Mouse (Mus musculus): Measurements from ENCODE around the gene Ccdc13.
A peak's percentile ranks its signal among the peaks of the same experiment; 100 is the strongest.

Gene Ccdc13

DNA sequence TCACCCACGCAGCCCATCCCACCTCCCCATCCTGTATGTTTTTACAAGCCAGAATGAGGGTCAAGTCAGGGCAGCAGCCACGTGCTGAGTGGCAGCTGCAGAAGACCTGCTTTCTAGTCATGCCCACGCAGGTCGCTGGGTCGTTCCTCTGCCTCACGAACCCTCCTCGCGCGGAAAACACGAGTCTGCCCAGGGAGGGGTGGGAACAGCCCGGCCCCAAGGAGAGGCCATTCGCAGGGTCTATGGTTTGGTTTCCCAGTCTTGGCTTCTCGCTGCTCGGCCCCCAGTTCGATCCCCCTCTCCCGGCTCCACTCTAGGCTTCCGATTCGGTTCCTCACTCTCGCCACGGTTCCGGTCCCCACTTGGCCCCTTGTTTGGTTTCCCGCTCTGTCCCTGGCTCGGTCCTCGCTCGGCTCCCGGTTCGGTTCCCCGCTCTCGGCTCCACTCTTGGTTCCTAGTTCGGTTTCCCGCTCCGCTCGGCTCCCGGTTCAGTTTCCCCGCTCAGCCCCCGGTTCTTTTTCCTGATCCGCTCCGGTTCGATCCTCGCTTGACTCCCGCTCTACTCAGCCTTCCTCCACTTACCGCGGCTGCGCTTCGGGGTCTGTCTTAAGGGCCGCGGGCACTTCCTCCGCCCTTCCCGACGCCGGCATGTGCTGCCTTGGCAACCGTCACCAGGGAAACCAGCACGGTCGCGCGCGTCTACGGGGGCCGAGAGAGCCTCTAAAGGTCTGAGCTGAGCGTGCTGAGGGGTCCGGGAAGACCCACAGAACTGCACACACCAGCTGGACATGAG lies at the start of gene Ccdc13:
Gene Ccdc13, minus strand, starts transcription at position 633 of the 793 bp plus-strand sequence.
- DNase-seq (ENCODE audit: low read depth, low spot score), result no peak

DNA sequence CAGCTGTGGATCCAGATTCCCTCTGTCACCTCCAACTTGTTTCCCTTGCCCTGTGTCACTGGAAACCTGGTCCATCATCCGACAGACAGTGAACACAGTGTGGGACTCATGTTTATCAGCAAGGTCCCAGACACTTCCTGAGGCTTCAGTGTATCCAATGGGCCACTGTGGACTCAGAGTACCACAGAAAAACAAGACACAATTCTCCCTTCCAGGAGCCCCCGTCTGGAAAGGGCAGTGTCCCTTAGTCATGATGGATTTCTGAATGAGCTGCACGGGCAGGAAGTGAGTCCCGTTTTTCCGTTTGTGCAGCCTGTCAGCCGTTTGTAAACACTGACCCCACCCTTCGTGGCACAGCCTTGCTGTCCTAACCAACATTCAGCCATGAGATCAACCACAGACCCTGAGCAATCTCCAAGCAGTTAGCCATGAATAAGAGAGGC lies 42.8 kb upstream of the Ccdc13 start:
- no peak for DNase-seq (ENCODE audit: low read depth, low spot score)

DNA sequence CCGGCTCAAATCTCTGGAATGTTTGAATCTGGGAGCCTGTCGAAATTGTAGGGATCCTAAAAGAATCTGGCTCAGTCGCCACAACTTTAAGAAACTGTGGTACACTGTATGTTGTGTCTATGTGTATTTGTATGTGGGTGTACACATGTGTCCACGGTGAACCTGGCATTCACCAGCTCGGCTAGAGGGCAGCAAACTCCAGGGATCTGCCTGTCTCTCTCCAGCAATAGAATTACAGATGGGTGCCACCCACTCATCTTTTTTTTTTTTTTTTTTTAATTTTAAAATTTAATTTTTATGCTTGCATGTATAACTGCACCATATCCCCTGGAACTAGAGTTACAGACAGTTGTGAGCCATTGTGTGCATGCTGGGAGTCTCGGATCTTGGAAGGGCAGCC lies 42.0 kb upstream of the Ccdc13 start:
- no peak for DNase-seq (ENCODE audit: low read depth, low spot score)

DNA sequence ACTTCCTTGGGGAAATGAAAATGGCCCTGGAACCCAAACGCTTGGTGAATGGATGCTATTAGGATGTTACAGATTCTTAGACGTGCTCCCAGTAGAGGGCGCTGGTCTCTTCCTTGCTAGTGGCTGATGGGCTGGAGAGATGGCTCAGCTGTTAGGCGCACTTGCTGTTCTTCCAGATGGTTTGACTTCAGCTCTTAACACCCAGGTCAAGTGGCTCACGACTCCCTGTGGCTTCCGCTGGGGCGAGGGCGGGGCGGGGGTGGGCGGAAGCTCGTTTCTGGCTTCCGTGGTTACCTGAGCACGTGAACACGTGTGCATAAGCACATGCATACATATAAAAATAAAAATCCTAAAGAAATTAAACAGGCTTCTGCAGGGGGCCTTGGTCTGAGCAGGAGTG lies 41.6 kb upstream of the Ccdc13 start:
- DNase-seq (ENCODE audit: low read depth, low spot score), result no peak

DNA sequence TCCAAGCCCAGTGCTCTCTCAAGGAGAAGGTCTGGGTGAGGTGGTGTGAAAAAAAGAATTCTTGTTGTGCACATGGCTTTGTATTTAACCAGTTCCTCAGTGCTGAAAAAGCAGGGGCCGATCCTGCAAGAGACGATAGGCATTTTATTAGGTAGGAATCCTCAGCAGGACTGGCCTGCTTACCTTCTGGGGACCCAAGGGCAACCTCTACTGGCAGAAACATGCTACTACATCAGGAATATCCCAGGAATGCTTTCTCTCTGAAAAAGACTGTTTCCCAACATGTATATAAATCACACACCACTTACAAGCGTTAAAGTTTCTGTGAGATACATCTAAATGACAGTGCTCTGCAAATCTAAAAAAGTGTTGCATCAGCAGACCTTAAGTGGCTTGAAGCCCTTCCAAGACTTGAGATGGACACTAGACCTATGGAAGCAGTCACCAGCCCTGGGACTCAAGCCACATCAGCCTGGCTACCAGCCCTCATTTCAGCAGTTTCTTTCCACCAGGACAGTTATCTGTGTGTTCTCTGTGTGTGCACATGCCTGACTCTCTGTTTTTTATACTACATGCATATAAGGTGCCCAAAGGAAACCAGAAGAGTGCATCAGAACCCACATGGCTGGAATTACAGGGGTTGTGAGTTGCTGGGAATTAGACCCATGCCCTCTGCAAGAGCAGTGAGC lies 37.9 kb upstream of the Ccdc13 start:
- peak; percentile 34 for DNase-seq (ENCODE audit: low read depth, low spot score)

DNA sequence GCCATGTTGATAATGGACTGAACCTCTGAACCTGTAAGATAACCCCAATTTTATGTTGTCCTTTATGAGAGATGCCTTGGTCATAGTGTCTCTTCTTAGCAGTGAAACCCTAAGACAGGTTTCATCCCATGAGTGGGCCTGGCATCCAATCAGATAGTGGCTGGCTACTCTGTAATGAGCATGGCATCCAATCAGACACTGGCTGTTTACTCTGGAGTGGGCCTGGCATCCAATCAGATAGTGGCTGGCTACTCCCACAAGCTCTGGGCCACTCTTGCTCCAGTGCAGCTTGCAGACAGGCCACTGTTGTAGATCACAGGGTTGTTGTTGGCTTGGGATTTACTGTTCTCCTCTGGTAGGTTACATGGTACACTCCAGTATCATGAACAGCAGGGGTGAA lies 34.3 kb upstream of the Ccdc13 start:
- DNase-seq (ENCODE audit: low read depth, low spot score), result no peak

DNA sequence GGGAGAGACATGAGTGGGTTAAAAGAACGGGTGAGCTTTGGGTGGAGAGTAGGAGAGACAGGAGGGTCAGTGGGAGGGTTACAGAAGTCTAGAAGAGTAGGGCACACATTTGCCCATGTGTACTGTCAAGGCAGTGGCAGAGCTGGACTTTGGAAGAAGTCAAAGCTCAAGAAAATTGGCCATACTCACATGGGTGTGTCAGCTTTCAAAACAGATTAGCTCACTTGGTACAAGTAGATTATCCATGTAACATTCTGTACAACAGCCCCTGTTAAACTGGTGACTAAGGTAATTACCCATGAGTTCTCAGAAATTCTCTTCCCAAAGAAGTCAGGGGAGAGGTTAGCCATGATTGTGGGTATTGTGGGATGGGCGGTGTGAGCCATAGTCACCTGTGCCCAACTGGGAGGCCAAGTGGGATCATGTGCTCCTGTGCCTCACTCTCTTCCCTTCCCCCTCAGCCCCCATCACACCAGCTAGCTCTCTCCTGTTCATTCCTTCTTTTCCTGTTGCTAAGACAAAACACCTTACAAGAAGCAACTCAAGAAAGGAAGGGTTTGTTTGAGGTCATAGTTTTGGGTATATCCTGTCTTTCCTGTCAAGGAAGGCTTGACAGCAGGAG lies 32.9 kb upstream of the Ccdc13 start:
- DNase-seq (ENCODE audit: low read depth, low spot score), result no peak

DNA sequence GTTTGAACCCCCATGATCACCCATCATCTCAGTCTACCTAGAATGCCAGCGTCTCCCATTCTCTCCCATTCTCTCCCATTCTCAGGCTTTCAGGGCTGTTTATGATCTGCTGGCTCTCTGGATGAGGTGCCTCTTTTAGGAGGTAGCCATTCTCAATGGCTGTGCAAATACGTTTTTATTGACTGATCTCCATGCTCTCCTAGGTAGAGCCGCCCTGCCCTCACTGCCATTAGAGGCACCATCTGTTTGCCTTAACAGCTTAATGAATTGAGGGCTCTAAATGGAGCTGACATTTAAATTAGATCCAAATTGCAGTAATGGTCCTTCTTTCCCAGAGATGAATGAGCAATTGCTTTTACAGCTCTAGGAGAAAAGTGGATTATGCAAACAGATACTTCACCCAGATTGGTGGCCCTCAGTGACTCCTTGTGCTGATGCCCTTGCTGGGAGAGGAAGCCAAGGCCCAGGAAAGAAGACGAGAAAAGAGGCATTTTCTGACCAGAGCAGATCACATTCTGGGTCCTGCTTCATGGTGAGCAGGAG lies 30.8 kb upstream of the Ccdc13 start:
- DNase-seq (ENCODE audit: low read depth, low spot score), result no peak

DNA sequence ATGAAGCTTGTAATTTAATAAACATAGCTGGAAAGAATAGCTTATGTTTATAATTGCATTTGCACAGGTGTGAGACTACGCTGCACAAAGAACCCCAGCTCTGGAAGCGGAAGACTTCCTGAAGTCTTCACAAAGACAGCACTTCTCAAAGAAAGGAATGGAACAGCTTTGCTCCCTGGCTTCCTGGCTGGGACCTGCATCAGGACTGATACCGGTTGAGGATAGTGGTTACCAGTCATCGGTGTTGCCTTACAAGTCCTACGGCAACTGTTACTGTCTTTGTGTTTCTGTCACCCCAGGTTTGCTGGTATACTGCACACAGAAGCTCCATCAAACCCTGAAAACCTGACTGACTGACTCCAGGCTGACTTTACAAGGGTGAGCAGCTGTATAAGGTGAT lies 30.2 kb upstream of the Ccdc13 start:
- DNase-seq (ENCODE audit: low read depth, low spot score), result no peak

DNA sequence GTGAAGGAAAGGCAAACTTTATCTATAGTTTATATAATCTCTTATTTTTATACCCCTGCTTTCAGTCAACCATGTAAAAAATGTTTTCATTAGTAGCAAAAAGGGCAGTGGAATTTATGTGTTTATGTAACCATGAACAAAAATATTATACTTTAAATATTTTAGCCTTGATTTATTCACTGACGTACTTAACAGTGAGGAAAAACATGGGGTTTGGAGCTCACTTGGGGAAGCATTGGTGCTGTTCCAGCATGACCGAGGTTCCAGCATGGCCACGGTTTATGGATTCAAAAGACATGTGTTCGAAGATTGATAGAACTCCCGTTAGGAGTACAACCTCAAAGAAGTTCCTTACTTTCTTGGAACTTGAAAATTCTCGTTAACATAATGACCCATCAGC lies 29.0 kb upstream of the Ccdc13 start:
- DNase-seq (ENCODE audit: low read depth, low spot score), result no peak

DNA sequence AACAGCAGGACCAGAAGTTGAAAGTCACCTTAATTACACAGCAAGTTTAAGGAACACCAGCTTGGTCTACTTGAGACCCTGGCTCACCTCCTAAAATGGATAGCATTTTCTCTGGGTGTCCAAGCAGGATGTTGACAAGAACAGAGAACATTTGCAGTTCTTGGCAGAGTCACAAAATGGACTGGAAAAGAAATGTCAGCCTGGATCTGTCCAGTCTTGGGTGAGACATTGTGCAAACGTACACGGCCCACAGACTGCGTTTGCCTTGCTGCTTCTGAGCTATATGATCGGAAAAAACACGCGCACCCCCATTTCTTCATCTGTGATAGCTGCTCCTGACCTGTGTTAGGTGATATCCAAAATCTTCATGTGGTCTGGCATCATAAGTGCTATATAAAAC lies 28.4 kb upstream of the Ccdc13 start:
- DNase-seq (ENCODE audit: low read depth, low spot score), result no peak

DNA sequence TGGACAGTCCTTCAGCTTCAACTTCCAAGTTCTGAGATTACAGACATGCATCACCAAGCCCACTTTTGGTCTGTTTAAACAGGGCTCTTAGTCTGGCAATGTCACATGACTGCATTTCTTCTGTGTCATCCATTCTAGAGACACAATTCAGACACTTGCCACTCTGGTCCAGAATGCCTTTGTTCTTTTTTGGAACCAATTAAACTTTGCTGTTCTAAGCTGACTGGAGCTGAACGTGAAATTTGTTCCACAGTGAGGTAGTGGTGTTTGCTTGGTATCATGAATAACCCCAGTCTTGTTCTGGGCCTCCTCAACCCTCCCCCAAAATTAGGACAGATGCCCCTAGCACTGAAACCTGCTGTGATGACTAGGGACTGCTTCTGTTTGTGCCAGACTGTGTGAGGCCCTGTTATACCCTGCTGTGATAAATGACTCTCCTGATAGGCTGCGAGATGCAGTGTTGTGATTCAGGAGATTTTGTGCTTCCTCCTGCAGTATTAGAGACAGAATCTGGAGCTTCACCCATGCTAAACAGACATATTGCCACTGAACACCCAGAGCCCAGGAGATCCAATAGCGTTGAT lies 26.3 kb upstream of the Ccdc13 start:
- no peak for DNase-seq (ENCODE audit: low read depth, low spot score)

DNA sequence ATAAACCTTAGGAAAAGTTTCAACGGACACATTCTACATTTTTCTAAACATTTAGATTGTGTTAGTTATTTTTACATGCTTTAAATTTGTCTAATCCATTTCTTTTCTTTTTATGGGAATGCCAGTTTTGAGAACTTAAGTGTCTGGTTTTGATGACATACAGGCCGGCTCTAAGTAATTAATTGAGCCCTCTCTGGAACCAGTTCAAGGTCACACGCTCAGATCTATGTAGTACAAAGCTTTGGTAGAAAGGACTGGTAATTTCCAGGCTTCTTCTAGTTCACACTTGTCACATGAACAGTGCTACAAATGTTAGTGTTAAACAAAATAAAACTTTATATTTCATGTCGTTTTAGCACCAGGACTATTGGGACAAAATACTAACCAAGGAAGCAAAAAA lies 25.6 kb upstream of the Ccdc13 start:
- no peak for DNase-seq (ENCODE audit: low read depth, low spot score)

DNA sequence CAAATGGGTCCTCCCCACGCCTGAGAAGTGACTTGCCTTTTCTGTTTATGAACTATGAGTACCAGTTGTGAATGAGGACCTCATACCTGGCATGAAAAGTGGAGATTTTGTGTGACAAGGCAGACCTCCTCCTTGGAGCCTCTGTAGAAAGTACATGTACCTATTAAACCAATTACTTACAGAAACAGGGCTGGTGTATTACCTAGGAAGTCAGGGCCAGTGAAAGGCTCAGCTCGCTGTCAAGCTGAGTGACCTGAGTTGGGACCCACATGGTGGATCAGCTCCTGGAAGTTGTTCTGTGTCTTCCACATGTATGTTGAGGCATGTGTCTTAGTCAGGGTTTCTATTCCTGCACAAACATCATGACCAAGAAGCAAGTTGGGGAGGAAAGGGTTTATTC lies 21.7 kb upstream of the Ccdc13 start:
- DNase-seq (ENCODE audit: low read depth, low spot score), result no peak

DNA sequence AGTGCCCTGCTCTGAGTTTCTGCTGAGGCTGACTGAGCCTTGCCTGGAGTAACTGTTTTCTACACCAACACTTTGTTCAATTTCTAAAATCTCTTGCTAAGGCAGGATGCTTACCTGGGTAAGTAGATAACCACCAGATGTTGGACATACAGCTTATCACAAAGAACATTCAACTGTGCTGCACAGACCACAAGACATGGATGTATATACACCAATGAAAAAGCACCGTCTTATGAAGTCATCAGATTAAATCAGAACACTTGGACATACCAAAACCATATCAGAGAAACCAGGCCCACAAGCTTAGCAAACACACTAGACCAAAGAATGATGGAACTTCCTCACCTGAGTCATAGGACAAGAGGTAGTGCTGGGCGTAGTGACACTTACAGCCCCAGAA lies 20.1 kb upstream of the Ccdc13 start:
- no peak for DNase-seq (ENCODE audit: low read depth, low spot score)

DNA sequence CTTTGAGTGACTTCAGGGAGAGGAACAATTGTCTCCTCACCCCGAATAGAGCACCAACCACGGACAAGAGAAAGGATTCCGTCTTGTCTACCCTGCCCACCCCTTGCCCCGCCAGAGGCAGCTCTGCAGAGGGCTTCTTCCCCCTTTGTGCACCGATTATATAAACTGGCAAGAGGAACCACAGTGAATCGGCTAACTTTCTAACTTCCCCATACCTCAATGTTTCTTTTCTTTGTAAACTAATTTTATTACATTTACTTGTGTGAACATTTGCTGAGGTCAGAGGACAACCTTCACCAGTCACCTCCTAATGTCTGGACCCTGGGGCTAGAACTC lies 18.9 kb upstream of the Ccdc13 start, which contains the start of gene Higd1a:
Gene Higd1a, minus strand, starts transcription at position 210 of the 336 bp plus-strand sequence.
- no peak for DNase-seq (ENCODE audit: low read depth, low spot score)

DNA sequence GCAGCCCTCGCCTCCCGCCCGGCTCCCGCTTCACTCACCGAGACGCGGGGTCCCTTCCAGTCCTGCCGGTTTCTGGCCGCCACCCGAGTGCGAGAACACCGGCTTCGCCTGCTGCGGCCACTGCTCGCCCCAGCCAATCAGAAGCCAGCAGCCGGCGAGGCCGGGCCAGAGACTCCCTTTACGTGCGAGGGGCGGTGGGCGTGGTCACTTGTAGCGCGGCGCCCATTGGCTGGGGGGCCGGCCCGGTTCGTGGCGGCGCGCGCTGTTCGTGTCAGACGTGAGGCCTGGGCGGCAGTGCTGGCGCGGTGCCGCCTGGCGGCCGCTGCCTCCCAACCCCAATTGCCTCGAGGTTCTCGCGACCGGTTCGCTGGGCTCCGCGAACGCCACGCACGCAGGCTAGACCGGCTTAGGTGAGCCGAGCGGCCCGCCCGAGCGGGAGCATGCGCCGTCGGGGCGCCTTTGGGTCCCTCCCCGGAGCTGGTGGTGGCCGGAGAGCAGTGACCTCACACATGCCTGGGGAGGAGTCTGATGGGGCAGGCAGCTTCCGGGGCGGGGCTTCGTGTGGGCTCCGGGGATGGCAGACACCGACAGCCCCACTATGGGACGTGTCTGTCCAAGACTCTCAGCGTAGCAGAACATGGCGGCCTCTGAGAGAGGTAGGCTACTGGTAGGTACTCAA lies 18.4 kb upstream of the Ccdc13 start:
- DNase-seq (ENCODE audit: low read depth, low spot score), result peak; percentile 88

DNA sequence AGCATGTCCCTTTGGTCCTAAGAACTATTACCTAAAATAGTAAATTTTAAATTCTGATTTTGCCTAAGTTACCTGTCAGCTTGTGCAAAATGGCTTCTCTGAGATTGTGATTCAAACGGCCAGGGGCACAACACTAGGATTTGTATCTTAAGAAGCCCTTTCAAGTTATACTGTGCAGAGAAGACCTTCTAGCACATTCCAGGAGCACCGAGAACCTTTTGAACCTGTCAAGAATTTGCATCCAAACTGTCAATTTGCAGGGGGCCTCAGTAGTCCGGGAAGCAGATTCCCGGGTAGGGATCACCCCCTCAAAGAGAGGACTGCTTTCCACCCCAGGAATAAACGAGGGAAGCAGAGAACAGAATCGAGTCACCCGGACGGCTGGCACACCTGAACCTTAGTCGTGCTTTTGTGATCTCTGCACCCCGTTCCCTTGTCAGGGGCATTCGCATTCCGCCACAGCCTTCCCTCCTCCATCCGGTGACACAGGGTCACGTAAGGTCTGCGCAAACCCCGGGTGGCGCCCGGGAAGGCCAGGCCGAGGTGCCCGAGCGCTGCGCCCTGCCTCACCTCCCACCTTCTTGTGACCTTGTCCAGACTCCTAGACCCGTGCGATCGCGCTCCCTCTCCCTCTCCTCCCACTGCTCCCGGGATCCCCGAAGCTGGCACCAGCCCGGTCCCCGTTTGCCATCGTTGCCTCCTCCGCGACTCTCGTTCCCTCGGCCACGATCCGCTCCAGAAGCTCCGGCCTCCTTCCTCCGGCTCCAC lies 17.6 kb upstream of the Ccdc13 start:
- no peak for DNase-seq (ENCODE audit: low read depth, low spot score)

DNA sequence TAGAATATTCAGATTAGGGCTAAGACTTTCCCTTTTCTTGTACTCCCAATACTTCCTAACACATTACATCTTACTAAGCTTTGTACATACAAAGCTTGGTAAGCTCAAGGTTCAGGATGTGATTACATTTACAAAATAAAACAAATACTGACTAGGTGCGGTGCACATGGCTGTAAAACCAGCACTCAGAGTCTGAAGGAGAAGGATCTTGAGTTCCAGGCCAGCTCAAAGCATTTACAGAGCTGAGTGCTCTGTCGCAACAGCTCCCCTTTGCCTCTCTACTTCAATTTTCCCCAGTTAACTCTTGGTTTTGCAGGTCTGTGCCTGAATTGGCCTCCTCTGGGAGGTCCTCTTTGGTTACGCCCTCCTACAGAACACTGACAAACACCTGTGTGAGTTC lies 15.0 kb upstream of the Ccdc13 start:
- DNase-seq (ENCODE audit: low read depth, low spot score), result no peak

DNA sequence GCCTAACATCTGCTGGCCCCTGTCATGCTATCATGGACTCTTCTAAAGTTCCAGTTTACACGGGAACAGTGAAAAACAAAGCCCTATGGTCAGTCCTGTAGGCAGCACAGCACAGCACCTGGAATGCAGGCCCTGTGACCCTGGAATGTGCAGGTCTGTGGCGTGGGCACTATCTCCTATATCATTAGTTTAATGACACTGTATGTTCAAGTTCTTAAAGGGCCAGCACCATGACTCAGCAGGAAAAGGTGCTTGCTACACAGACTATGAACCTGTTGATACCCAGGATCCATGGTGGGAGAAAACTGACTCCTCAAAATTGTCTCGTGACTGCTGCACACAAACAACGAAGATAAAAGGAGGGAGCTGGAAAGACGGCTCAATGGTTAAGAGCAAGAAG lies 8.6 kb upstream of the Ccdc13 start:
- DNase-seq (ENCODE audit: low read depth, low spot score), result no peak

DNA sequence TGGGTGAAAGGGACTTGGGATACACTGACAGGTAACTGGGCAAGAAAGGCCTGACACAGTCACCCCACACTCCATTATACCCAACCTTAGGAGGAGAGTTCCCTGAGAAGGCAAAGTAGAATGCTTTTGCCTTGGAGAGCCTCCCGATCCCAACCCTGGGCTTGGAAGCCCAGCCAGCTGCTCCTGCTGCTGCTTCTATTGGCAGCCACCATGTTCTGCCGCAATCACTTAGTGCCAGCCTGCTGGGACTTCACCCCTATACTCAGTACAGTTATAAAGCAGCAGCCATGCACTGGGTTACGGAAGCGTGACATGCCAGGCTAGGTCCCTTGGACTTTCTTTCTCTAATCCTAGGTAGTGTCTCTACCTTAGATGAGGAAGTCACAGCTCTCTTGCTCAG lies 7.9 kb upstream of the Ccdc13 start:
- DNase-seq (ENCODE audit: low read depth, low spot score), result no peak

Measured in retina, adult 2 months (tissue).